Mouse (Mus musculus): ENCODE results near the gene Mta3. TPM values are rescaled to one million over a fixed set of nuclear protein-coding genes. Genes with fewer than 3 reads are reported as not detected.

Mta3 gene
- polyA plus RNA-seq, 1 experiment from 2014 or later = 35.0 TPM

DNA sequence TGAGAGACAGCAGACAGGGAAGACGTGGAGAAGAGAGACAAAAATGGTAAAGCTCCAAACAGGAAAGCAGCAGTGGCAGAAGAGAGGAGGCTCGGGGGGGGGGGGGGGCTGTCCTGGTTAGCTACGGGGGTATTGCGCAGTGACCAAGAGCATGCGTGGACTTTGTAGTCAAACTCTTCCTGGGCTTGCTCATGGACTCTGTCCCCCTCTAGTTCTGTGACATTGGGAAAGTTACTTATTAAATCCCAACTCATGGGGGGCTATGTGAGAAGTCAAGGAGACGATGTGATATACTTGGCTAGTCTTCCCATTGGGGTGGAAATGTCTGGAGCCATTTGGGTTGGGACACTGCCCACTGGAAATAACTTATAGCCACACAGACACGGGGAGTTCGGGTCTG lies 139.6 kb downstream of the Mta3 start:
- Histone ChIP-seq H3K9ac (ENCODE audit: low read depth, low read length) (no peak overlapping the region), H3K27ac (ENCODE audit: low read length) (no peak overlapping the region), H3K27me3 (replicated peaks; ENCODE audit: control insufficient read depth, insufficient read depth, low read length) (no peaks in the 10 kb centered on the region), H3K9me3 (ENCODE audit: control insufficient read depth, low read length) (no peaks in the 10 kb centered on the region), H3K4me3 (ENCODE audit: low read length) (no peak overlapping the region), H3K4me1 (ENCODE audit: control insufficient read depth, insufficient read depth, low read length) (peaks cover 22% of the 10 kb centered on the region; the same call in 1 of the 2 replicates), H3K36me3 (ENCODE audit: control insufficient read depth, insufficient read depth, low read length) (no peaks in the 10 kb centered on the region), H3K4me2 (ENCODE audit: low read depth, low read length) (no peak overlapping the region; the same call in 1 of the 2 replicates)
- ATAC-seq = no peak
- WGBS = 67% methylated on average over 8 of the region's 8 CpGs

GRCm38 (mm10) chr17:83846301-83847021 lies 140.5 kb downstream of the Mta3 start:
- 77% methylated on average over 21 of the region's 21 CpGs for WGBS
- ATAC-seq = no peak
- H3K27me3 ChIP-seq (replicated peaks; ENCODE audit: control insufficient read depth, insufficient read depth, low read length) = no peaks in the 10 kb centered on the region
- H3K4me1 ChIP-seq (ENCODE audit: control insufficient read depth, insufficient read depth, low read length) = peaks cover 22% of the 10 kb centered on the region; the same call in 1 of the 2 replicates
- no peak overlapping the region for H3K4me2 ChIP-seq (ENCODE audit: low read depth, low read length)
- H3K9me3 ChIP-seq (ENCODE audit: control insufficient read depth, low read length) = no peaks in the 10 kb centered on the region
- no peak overlapping the region for H3K27ac ChIP-seq (ENCODE audit: low read length)
- no peak overlapping the region for H3K9ac ChIP-seq (ENCODE audit: low read depth, low read length)
- no peaks in the 10 kb centered on the region for H3K36me3 ChIP-seq (ENCODE audit: control insufficient read depth, insufficient read depth, low read length)
- no peak overlapping the region for H3K4me3 ChIP-seq (ENCODE audit: low read length)

DNA sequence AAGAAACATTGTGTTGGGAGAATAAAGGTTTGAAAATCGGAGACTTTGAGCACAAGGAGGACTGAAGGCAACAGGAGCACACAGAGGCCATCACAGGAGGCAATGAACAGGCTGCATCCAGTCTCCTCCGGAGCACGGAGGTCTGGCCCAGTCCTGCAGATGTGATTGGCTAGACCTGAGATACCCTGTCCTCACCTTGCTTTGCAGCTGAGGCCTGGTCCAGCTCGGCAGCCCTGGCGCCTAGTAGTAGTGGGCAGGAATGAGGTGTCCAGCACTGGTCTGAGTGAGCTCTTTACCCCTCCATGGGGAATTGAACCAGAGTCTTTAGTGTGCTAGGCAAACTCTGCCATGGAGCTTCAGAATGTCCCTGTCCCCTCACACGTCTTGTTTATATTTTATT lies 141.1 kb downstream of the Mta3 start:
- ATAC-seq = no peak
- no peaks in the 10 kb centered on the region for H3K27me3 ChIP-seq (replicated peaks; ENCODE audit: control insufficient read depth, insufficient read depth, low read length)
- H3K9me3 ChIP-seq (ENCODE audit: control insufficient read depth, low read length) = no peaks in the 10 kb centered on the region
- no peak overlapping the region for H3K4me2 ChIP-seq (ENCODE audit: low read depth, low read length)
- peaks cover 22% of the 10 kb centered on the region; the same call in 1 of the 2 replicates for H3K4me1 ChIP-seq (ENCODE audit: control insufficient read depth, insufficient read depth, low read length)
- no peaks in the 10 kb centered on the region for H3K36me3 ChIP-seq (ENCODE audit: control insufficient read depth, insufficient read depth, low read length)
- H3K4me3 ChIP-seq (ENCODE audit: low read length) = no peak overlapping the region
- no peak overlapping the region for H3K9ac ChIP-seq (ENCODE audit: low read depth, low read length)
- 86% methylated on average over 6 of the region's 6 CpGs for WGBS
- H3K27ac ChIP-seq (ENCODE audit: low read length) = no peak overlapping the region

GRCm38 (mm10) chr17:83847815-83848214 lies 141.9 kb downstream of the Mta3 start, which contains the start of gene Haao:
Haao (minus strand) TSS chr17:83847963.
- no peak within 1 kb of the TSS for H3K4me2 ChIP-seq (ENCODE audit: low read depth, low read length)
- H3K4me1 ChIP-seq (ENCODE audit: control insufficient read depth, insufficient read depth, low read length) = peaks cover 22% of the 10 kb centered on the region; the same call in 1 of the 2 replicates
- no peak within 1 kb of the TSS for H3K27ac ChIP-seq (ENCODE audit: low read length)
- no peaks in the 10 kb centered on the region for H3K36me3 ChIP-seq (ENCODE audit: control insufficient read depth, insufficient read depth, low read length)
- 75% methylated on average over 3 of the region's 3 CpGs for WGBS
- ATAC-seq = peak; percentile 75
- no peaks in the 10 kb centered on the region for H3K27me3 ChIP-seq (replicated peaks; ENCODE audit: control insufficient read depth, insufficient read depth, low read length)
- no peak within 1 kb of the TSS for H3K4me3 ChIP-seq (ENCODE audit: low read length)
- H3K9ac ChIP-seq (ENCODE audit: low read depth, low read length) = no peak within 1 kb of the TSS
- H3K9me3 ChIP-seq (ENCODE audit: control insufficient read depth, low read length) = no peaks in the 10 kb centered on the region

GRCm38 (mm10) chr17:83848482-83848881 lies 142.5 kb downstream of the Mta3 start:
- Histone ChIP-seq H3K36me3 (ENCODE audit: control insufficient read depth, insufficient read depth, low read length) (no peaks in the 10 kb centered on the region), H3K4me2 (ENCODE audit: low read depth, low read length) (no peak overlapping the region), H3K4me1 (ENCODE audit: control insufficient read depth, insufficient read depth, low read length) (peaks cover 22% of the 10 kb centered on the region; the same call in 1 of the 2 replicates), H3K9ac (ENCODE audit: low read depth, low read length) (no peak overlapping the region), H3K27ac (ENCODE audit: low read length) (no peak overlapping the region), H3K4me3 (ENCODE audit: low read length) (no peak overlapping the region), H3K9me3 (ENCODE audit: control insufficient read depth, low read length) (no peaks in the 10 kb centered on the region), H3K27me3 (replicated peaks; ENCODE audit: control insufficient read depth, insufficient read depth, low read length) (no peaks in the 10 kb centered on the region)
- WGBS = 40% methylated on average over 4 of the region's 4 CpGs
- ATAC-seq = peak; percentile 57; the same call in 1 of the 2 replicates

- 69% methylated on average over 12 of the region's 12 CpGs for WGBS
- ATAC-seq = no peak
Observed at GRCm38 (mm10) chr17:83849081-83849675, 143.2 kb downstream of the Mta3 start.

GRCm38 (mm10) chr17:83849717-83850116 lies 143.8 kb downstream of the Mta3 start:
- H3K36me3 ChIP-seq (ENCODE audit: control insufficient read depth, insufficient read depth, low read length) = no peaks in the 10 kb centered on the region
- H3K9ac ChIP-seq (ENCODE audit: low read depth, low read length) = no peak overlapping the region
- H3K4me3 ChIP-seq (ENCODE audit: low read length) = no peak overlapping the region
- H3K27ac ChIP-seq (ENCODE audit: low read length) = no peak overlapping the region
- no peak overlapping the region for H3K4me2 ChIP-seq (ENCODE audit: low read depth, low read length)
- ATAC-seq = no peak
- H3K9me3 ChIP-seq (ENCODE audit: control insufficient read depth, low read length) = no peaks in the 10 kb centered on the region
- peaks cover 22% of the 10 kb centered on the region; the same call in 1 of the 2 replicates for H3K4me1 ChIP-seq (ENCODE audit: control insufficient read depth, insufficient read depth, low read length)
- H3K27me3 ChIP-seq (replicated peaks; ENCODE audit: control insufficient read depth, insufficient read depth, low read length) = no peaks in the 10 kb centered on the region
- WGBS = 74% methylated on average over 5 of the region's 5 CpGs

More at GRCm38 (mm10) chr17:83849081-83849675, 143.2 kb downstream of the Mta3 start:
- H3K36me3 ChIP-seq (ENCODE audit: control insufficient read depth, insufficient read depth, low read length) = no peaks in the 10 kb centered on the region
- no peak overlapping the region for H3K27ac ChIP-seq (ENCODE audit: low read length)
- H3K27me3 ChIP-seq (replicated peaks; ENCODE audit: control insufficient read depth, insufficient read depth, low read length) = no peaks in the 10 kb centered on the region
- H3K4me1 ChIP-seq (ENCODE audit: control insufficient read depth, insufficient read depth, low read length) = peaks cover 22% of the 10 kb centered on the region; the same call in 1 of the 2 replicates
- no peak overlapping the region for H3K4me3 ChIP-seq (ENCODE audit: low read length)
- no peaks in the 10 kb centered on the region for H3K9me3 ChIP-seq (ENCODE audit: control insufficient read depth, low read length)
- H3K4me2 ChIP-seq (ENCODE audit: low read depth, low read length) = no peak overlapping the region
- H3K9ac ChIP-seq (ENCODE audit: low read depth, low read length) = no peak overlapping the region

DNA sequence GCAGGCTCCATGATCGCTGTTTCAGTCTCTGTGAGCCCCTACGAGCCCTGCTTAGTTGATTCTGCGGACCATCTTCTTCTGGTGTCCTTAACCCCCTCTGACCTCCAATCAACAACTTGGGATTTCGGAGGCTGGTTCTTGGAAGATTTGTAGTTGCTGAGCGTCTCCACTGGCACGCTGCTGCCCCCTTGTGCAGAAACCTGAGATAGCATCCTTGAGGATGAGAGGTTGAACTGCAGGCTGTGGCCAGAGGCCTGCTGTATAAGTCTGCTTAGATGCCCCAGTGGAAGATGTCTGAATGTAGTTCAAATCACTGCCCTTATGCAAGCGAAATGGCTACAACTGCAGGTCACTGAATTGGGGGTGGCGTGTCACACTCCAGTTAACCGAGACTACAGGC lies 144.5 kb downstream of the Mta3 start:
- Histone ChIP-seq H3K27ac (ENCODE audit: low read length) (no peak overlapping the region), H3K4me2 (ENCODE audit: low read depth, low read length) (no peak overlapping the region), H3K36me3 (ENCODE audit: control insufficient read depth, insufficient read depth, low read length) (no peaks in the 10 kb centered on the region), H3K4me3 (ENCODE audit: low read length) (no peak overlapping the region), H3K4me1 (ENCODE audit: control insufficient read depth, insufficient read depth, low read length) (peaks cover 21% of the 10 kb centered on the region; the same call in 1 of the 2 replicates), H3K9me3 (ENCODE audit: control insufficient read depth, low read length) (no peaks in the 10 kb centered on the region), H3K27me3 (replicated peaks; ENCODE audit: control insufficient read depth, insufficient read depth, low read length) (no peaks in the 10 kb centered on the region), H3K9ac (ENCODE audit: low read depth, low read length) (no peak overlapping the region)
- WGBS = 16% methylated on average over 9 of the region's 9 CpGs
- ATAC-seq = no peak

- WGBS = 81% methylated on average over 5 of the region's 5 CpGs
- Histone ChIP-seq H3K27ac (ENCODE audit: low read length) (no peak overlapping the region), H3K4me3 (ENCODE audit: low read length) (no peak overlapping the region), H3K9me3 (ENCODE audit: control insufficient read depth, low read length) (no peaks in the 10 kb centered on the region), H3K4me2 (ENCODE audit: low read depth, low read length) (no peak overlapping the region), H3K4me1 (ENCODE audit: control insufficient read depth, insufficient read depth, low read length) (peaks cover 17% of the 10 kb centered on the region; the same call in 1 of the 2 replicates), H3K36me3 (ENCODE audit: control insufficient read depth, insufficient read depth, low read length) (no peaks in the 10 kb centered on the region), H3K9ac (ENCODE audit: low read depth, low read length) (no peak overlapping the region), H3K27me3 (replicated peaks; ENCODE audit: control insufficient read depth, insufficient read depth, low read length) (no peaks in the 10 kb centered on the region)
- ATAC-seq = no peak
Observed at GRCm38 (mm10) chr17:83850864-83851263, 144.9 kb downstream of the Mta3 start.
